Mouse (Mus musculus): ENCODE results near the gene Atp10a.
"Not testable (repeated sequence)": the region's sequence is repeated elsewhere in the genome, so short reads cannot be mapped to it uniquely, and the experiment has no call there.

Gene Atp10a

GRCm38 (mm10) chr7:58787585-58787984, 131.6 kb downstream of the Atp10a start:
- no peak for DNase-seq (ENCODE audit: low read depth, low spot score)

GRCm38 (mm10) chr7:58788424-58789261, 132.7 kb downstream of the Atp10a start:
- DNase-seq (ENCODE audit: low read depth, low spot score), result no peak

- no peak for DNase-seq (ENCODE audit: low read depth, low spot score)
Measured at GRCm38 (mm10) chr7:58797281-58797680, 141.3 kb downstream of the Atp10a start.

GRCm38 (mm10) chr7:58800916-58801315, 144.9 kb downstream of the Atp10a start:
- no peak for DNase-seq (ENCODE audit: low read depth, low spot score)

GRCm38 (mm10) chr7:58801791-58802190, 145.8 kb downstream of the Atp10a start:
- DNase-seq (ENCODE audit: low read depth, low spot score), result no peak

- peak; percentile 48 for DNase-seq (ENCODE audit: low read depth, low spot score)
Measured at GRCm38 (mm10) chr7:58822147-58822681, 166.2 kb downstream of the Atp10a start.

- no peak for DNase-seq (ENCODE audit: low read depth, low spot score)
Measured at GRCm38 (mm10) chr7:58824686-58825085, 168.7 kb downstream of the Atp10a start.

GRCm38 (mm10) chr7:58829111-58829510, 173.1 kb downstream of the Atp10a start:
- peak; percentile 68 for DNase-seq (ENCODE audit: low read depth, low spot score)

GRCm38 (mm10) chr7:58836855-58837606, 181.1 kb downstream of the Atp10a start:
- not testable (repeated sequence) for DNase-seq (ENCODE audit: low read depth, low spot score)

GRCm38 (mm10) chr7:58840367-58840766, 184.4 kb downstream of the Atp10a start:
- no peak for DNase-seq (ENCODE audit: low read depth, low spot score)

- no peak for DNase-seq (ENCODE audit: low read depth, low spot score)
Measured at GRCm38 (mm10) chr7:58841066-58841465, 185.1 kb downstream of the Atp10a start.

- DNase-seq (ENCODE audit: low read depth, low spot score), result no peak
Measured at GRCm38 (mm10) chr7:58842818-58843217, 186.9 kb downstream of the Atp10a start.

- peak; percentile 38 for DNase-seq (ENCODE audit: low read depth, low spot score)
Measured at GRCm38 (mm10) chr7:58843767-58844445, 187.9 kb downstream of the Atp10a start.

GRCm38 (mm10) chr7:58844449-58844848, 188.5 kb downstream of the Atp10a start:
- no peak for DNase-seq (ENCODE audit: low read depth, low spot score)

- no peak for DNase-seq (ENCODE audit: low read depth, low spot score)
Measured at GRCm38 (mm10) chr7:58858921-58859320, 203.0 kb downstream of the Atp10a start.

- DNase-seq (ENCODE audit: low read depth, low spot score), result no peak
Measured at GRCm38 (mm10) chr7:58863174-58863573, 207.2 kb downstream of the Atp10a start.

- DNase-seq (ENCODE audit: low read depth, low spot score), result no peak
Measured at GRCm38 (mm10) chr7:58866865-58867614, 211.1 kb downstream of the Atp10a start.

- DNase-seq (ENCODE audit: low read depth, low spot score), result peak; percentile 2
Measured at GRCm38 (mm10) chr7:58870661-58871060, 214.7 kb downstream of the Atp10a start.

GRCm38 (mm10) chr7:58873676-58874075, 217.7 kb downstream of the Atp10a start:
- no peak for DNase-seq (ENCODE audit: low read depth, low spot score)

Data from CD4-positive, CD25-positive, alpha-beta regulatory T cell, adult 2 months (primary cell).